Mouse (Mus musculus) heart, postnatal 4 days (tissue): Measurements from ENCODE around the gene Slc22a23. TPM values are rescaled to one million over a fixed set of nuclear protein-coding genes. Genes with fewer than 3 reads are reported as not detected.

ENCODE experiments used
- DNase-seq: peaks from one replicate; pipeline ENCODE4 v3.0.0; 2021
- total RNA-seq, 2 experiments: library from RNA; stranded (reverse); gene quantifications; 2 replicates each; pipeline ENCODE4 v1.2.3; 2021

The Slc22a23 gene
- total RNA-seq, 2 experiments from 2014 or later = 8.2 to 10.6 TPM

DNA sequence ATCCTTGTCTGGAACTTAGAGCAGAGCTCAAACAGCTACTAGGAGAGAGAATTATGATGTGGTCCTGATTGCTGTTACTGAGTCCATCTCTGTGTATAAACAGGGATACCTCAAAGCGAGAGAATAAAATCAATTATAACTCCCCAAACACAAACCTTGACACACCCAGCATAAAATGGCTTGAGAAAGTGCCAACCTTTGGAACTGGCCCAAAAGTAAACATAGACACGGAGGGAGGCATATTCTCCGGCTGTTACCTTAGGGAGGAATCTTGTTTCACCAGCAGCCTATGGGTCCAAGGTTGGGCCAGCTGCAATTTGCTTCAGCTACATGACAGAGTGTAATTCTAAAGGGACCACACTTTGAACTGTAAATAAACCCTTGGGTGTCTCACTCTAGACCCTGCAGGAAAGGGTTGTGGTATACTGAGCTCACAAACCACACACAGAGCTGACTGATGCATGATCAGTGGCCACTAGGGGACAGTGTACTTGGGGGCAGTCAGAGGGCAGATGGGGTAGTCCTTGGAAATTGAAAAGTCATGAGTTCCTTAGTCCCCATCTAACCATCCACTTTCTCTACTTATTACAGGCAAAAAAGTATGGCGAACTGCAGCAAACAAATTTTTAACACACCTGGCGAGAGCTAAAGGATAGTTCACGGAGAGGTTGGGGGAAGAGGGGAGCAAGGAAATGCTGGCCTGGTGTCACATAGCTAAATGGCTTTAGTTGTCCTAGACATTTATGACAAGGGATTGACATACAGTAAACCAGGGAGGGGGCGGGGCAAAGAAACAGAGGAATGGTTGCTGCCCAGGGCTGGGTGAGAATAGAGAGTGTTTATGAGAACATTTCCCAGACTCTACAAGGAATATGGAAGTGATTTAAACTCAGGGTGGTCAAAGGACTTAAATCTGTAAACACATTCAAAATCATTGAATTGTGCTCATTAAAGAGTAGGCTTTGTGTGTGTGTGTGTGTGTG is 45.3 kb downstream of the Slc22a23 start:
- DNase-seq = no peak

DNA sequence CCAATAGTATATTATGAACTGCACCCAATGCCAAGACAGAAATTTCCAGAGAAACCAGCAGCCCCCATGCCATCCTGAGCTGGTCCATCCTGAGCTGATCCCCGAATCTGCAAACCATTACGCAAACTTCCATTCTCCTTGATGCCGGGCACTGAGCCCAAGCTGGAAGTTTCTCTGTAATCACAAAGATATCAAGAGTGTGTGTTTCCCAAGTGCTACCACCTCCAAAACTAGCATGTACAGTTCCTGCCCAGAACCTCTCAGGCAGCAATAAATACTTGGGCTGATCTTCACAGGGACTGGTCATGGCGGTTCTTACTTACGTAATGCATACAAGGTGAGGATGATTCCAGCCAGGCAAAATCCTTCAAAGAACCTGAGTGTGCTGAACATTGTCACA is 46.3 kb downstream of the Slc22a23 start:
- DNase-seq = no peak

DNA sequence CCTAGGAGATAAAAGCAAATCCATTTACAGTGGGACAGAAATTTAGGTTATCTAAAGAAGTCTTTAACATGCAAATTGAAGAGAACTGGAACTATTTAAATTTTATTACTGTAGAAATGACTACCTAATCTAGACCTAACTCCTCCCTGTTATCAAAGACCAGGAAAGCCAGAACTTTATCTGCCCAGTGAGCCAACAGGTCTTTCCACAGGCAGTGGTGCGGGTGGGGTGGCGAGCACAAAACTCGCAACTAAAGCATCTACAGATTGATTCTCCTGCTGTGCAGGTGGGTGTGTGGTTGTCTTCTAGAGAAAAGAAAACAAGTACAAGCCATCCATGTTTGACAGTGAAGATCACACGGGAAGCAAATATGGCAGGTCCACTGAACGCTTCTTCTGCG is 46.9 kb downstream of the Slc22a23 start:
- DNase-seq = no peak

DNA sequence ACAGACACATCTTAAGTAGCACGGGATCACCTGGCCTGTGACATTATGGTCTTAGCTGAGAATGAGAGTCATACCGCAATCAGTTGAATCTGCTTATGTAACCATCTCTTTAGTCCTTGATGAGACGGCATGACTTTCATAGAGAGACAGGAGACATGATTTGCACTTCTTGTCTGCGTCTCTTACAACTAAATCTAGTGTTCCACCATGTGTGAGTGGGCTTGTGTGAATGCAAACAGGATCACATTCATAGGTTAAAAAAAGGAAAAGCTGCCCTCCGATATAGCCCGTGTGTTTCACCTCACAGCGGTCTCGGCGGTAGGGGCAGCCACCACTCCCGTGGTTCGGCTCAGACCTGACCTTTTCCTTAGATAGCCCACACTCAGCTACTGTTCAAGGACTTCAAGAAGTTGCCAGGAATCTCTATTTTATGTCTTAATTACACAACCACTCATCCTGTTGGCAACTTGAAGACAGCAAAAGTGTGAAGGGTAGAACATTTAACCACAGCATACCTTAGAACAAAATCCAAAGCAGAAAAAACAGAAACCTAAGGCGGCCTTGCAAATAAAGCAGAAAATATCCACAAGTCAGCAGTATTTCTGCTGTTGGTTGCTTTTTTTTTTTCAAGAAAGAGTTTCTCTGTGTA is 49.1 kb downstream of the Slc22a23 start:
- no peak for DNase-seq

DNA sequence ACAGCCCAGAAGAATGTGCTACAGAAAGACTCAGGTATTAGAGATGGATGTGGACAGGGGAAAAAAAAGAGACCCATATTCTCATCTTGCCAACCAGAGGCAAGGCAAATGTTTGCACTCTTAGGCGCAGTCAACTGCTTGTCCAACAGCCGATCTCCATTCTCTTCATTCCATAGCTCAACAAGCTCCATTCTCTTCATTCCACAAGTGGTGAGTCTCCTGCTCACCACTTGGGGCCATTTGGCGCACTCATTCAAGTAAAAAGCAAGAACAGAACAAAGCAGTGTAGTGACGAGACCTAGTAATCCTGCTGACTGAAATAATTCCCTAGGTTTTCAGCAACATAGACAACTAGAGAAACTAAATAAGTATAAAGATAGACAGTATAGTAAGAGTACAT is 50.8 kb downstream of the Slc22a23 start:
- DNase-seq = no peak

DNA sequence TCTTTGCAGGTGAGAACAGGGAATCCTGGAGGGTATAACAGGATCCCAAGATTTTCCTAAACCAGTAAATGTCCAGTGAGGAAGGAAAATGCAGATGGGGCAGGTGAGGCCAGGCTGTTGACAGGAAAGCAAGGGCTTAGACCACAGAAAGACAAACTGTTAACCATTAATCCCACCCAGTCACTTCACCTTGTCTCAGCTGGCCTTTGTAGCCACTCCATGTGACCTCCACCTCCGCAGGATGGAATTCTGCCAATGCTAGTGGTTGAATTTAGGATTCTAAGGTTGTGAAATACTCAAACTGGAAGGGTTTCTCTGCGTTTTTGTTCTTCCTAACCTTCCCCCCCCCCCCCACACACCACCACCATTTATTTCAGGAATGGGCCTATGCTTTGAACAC is 52.9 kb downstream of the Slc22a23 start:
- DNase-seq = no peak

DNA sequence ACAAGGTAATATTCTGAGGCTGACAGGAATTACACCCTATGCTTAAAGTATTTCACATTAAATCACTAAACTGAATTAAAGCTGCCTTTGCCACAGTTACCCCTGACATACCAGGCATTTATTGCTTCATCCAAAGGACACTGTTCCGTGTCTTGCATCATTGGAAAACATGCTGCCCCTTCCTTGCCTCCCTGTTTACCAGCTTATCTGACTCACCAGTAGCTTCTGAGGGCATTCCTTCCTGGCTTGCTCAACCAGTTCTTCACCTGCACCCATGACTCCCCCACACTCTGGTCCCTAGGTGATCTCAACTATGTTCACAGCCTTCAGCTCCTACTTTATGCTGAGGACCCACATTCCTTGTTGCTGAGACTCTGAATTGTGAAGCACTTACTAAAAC is 54.6 kb downstream of the Slc22a23 start:
- DNase-seq = no peak

DNA sequence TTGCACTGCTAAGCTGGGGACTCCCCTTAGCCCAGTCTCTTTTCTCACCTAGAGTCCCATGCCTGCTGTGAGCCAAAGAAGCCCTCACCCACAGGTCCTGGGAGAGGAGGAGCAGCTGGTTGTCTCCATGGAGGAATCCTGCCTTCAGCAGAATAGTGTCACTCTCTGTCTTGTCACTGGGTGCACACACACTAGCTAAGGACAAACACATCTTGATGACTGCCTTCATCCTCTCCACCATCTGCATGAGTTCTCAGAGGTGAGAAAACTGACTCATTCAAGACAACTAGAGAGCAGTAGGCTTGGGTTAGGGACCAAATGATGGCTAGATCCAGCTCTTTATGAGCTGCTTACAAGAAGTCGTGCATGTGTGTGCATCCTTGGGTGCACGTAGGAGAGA is 55.4 kb downstream of the Slc22a23 start:
- DNase-seq = no peak

DNA sequence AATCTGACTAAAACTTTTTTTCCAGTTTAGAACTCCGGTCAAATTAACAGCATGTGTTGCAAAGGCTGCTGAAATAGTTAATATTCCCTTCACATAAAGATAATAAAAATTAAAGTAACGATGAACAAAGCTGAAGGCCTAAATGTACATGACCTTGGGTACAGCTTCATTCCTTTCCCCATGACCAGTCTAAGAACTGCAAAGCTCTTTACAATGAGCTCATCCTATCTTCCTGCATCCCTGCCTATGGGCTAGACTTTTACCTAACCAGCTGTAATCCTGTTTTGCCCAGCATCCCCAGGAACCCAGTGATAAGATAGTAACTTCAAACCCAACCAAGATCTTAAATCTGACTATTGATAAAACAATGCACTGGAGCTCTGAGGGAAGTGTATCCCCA is 56.9 kb downstream of the Slc22a23 start:
- no peak for DNase-seq

DNA sequence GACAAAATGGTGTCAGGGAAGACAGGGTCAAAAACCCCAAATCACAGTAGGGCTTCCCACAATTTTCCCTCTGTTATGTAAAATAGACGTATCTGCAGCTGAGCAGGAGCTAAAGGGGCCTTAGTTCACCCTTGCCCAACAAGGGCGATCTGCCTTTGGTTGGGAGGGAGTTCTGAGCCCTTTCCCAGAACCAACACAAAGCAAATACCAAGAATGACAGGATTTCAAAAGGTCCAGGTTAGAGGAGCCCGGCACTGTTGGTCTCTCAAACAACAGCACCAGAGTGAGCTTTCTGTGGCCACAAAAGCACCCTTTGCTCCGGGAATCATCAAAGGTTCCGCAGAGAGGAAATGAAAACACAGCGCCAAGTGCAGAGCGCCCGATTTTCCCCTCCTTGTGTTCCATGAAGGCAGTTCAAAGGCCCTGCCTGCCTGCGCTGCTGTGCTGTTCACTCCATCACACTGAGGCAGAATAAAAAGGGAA is 57.3 kb downstream of the Slc22a23 start:
- no peak for DNase-seq

DNA sequence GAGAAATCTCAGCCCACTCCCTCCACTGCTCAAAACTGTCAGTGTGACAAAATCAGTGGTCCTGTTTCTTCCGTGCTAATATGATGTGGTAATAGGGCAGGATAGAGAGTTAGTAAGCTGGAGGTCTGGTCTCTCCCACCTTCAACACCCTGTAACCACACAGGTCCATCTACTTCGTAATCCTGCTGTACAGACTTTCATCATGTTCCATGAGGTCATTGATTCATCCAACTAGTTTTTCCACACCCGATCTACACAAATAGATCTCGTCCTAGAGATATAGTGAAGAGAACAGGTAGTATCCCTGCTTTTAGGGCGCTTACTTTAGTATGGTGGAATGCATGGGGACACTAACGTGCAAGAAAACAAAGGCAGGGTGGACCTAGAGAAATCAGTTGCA is 63.6 kb downstream of the Slc22a23 start:
- DNase-seq = no peak

DNA sequence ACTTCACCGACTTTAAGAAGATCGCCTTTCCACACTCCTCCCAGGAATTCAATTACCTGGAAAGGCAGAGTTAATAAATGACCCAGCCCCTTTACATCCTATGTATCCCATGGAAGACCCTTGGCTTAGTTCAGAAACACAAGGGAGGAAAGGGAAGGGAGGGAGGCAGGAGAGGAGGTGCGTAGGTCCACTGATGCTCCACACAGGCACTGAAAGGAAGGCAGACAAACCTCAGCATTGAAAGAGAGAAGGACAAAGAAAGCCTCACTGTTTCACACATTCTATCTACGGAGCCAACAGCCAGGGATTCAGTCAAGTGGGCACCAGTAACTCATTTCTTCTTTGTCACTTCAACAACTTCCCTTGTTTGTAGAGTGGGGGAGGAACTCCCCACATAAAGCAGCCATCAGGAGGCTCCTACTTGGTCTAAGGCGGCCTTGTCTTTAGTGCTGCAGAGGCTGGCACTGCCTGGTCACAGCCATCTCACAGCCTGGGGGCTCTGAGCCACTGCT is 66.2 kb downstream of the Slc22a23 start:
- DNase-seq = no peak

DNA sequence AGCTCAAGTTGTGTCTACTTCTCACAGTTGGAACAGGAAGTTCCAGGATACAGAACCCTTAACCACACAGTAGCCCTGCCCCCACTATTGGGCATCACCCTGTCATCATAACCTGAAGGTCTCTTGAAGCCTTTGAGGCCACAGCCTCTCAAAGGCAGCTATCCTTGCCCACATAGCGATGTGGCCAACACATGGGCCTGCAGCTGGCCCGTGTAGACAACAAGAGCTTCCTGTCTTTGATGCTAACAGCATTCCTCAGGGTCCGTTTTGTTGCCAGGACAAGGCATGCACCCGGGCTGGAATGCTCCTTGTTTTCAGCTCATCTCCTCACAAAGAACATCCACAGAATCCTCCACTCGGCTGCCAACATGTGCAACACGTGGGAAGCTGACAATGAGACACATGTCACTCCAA is 66.7 kb downstream of the Slc22a23 start:
- DNase-seq = no peak

DNA sequence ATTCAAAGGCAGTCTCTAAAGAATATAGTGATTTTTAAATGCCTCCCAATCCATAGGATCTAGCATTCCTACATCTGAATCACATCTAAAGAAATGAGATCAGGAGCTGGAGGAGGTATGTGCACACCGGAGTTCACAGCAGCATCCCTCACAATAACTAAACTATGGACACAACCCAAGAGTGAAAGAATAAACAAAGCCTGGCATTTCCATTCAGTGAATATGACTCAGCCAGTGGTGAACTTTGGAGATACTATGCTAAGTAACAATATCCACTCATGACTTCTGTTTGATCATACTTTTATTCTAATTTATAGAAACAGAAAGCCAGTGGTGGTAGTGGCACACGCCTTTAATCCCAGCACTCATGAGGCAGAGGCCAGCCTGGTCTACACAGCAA is 67.4 kb downstream of the Slc22a23 start:
- no peak for DNase-seq

DNA sequence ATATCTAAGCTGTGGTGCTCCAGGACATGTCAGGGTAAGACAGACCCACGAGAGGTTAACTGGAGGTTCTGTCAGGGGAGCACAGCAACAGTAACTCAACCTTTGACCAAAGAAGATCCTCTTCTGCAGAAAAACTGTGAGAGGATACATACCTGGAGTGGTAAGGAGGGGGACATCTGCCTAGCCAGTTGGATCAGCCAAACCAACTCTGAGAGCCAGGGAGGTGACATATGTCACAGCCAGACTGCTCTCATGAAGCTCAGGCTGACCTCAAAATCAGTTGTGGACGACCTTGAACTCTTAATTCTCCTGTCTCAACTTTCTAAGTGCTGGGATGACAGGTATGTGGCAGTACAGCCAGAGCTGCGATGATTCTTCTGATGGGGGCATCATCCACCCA is 68.0 kb downstream of the Slc22a23 start:
- DNase-seq = no peak

DNA sequence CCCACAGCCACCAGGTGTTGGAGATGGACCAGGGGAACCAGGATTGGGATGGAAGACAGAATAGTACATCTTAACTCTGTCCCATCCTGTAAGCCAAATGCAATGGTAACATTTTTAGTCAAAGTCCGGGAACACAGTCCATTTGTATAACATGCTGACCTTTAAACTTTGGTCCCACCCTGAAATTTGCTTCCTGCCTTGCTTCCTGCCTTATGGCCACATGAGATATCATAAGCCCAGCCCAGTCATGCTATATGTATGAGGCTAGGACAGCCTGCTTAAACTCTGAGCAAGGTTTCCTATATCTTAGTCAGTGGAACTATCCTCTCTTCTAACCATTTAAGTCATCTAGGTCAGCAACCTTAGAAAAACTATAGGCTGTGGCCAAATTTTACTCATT is 70.1 kb downstream of the Slc22a23 start:
- no peak for DNase-seq

DNA sequence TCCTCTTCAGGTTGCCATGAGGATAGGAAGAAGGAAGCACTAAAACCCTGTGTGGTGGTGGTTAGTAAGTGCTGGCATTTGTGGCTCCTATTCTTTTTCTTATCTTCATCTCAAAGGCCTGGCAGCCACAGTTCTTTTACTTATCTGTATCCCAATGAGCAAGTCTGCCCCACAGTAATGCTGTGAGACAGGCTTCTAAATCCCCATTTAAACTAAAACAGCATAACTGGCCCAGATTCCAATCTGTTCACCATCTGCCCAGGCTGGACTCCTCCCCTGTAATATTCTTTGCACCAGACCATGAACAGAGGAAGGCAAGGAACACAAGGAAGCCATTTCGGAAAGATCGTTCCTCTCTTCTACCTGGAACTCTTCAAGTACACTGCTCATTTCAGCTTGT is 70.6 kb downstream of the Slc22a23 start:
- no peak for DNase-seq

DNA sequence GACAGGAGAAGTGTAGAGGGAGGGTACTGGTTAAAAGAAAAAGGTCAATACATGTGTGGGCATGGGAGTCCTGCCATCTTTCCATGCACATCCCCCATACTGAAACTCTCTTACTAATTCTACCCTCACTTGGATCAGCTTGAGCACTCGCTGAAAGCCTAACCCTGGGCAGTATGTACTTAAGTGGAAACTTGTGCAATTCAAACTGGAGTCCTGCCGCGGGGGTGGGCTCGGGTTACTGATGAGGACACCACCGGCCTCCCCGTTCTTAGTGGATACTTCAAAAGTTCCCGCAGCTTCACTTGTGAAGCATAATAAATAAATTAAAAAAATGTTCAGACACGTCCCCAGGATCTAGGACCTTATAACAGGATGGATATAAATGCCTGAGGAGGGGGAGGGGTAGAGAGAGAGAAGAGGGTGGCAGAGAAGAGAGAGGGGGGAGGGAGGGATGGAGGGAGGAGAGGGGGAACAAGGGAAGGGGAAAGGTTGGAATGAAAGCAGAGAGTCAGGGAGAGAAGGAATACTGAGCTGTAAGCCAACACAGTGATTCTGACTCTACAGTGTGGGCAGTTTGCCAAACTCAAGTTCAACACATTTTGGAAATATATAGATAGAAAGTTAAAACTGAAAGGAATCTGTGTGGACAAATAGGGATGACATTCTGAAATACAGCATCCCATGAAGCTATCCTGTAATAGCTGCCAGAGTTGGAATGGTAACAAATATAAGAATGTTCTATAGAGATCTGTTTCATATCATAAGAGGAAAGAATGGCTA is 72.5 kb downstream of the Slc22a23 start:
- no peak for DNase-seq

DNA sequence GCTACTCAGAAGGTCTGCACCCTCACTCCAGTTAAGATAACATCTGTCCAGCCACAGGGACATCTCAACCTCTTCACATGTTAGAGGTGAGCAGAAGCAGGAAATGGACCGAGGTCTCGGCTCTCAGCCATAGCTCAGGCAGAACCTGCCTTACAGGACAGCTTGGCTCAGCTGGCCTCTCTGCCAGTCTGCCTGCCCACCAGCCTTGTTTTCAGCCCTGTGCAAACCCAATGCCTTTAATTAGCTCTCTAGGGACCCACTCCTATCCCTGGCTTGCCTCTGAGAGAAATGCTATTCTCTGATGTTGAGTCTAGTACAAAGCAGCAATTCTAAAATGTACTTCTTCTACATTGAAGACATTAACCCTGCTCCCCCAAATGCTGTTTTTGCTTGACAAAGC is 73.3 kb downstream of the Slc22a23 start:
- DNase-seq = no peak

DNA sequence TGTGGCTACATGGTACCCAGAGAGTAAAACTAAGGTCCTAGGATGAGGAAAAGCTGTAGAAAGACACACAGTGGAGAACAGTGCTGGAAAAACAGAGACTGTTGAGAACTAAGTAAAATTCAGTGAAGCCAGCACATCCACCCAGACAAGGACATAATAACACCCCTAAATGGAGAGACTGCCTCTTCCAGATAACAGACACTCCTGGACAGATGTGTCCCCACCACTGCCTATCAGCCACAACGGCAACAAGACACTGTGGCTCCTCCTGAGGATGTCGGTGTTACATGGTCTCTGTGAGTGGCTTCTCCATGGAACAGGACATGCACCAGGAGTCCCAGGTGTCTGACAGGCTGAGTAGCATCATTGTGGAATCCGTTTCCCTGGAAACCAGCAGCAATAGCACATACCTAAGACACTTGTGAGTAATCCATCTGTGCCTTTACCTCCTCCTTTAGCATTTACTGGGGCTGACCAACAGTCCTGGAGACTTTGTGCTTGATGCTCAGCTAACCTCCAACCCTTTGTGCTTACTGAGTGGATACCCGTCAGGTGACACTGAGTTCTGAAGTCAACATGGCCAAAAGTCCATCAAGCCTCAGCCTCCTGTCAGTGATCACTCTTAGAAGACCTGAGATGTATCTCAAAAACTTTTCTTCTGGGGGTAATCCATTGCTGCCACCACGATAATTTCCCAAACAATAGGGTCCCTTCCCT is 73.9 kb downstream of the Slc22a23 start:
- no peak for DNase-seq

DNA sequence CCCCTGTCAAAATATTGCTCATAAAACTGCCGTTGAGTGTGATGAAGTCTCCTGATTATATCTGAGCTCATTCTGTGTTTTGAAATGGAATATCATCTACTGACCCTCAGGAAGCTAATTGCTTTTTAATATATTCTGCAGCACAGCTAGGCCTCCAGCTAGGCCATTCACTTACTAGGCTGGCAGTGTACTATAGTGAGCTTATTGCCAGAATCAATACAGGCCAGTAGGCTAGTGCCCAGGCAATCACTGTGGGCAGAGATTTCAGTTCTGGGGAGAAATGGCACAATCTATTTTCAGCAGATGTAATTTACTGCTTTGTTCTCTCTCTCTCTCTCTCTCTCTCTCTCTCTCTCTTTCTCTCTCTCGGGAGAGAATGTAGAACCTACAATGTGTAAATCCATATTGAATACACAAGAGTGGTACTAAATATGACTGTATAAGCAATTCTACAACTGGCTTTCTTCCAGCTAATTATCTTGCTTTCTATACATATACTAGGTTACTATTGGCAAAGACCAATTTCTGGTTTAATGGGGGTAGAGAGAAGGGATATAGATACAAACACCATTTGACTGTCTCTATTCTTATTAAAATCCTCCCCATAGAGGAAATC is 75.5 kb downstream of the Slc22a23 start:
- DNase-seq = no peak
